ENCODE assay signal across 10 mouse cellular contexts in the genomic region with DNA sequence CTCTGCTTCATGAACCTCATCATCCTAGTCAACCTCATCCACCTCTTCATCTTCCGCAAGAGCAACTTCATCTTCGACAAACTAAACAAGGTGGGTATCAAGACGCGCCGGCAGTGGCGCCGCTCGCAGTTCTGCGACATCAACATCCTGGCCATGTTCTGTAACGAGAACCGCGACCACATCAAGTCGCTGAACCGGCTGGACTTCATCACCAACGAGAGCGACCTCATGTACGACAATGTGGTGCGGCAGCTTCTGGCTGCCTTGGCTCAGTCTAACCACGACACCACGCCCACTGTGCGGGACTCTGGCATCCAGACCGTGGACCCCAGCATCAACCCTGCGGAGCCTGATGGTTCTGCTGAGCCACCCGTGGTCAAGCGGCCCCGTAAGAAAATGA. TPM values are rescaled to one million over a fixed set of nuclear protein-coding genes. Genes with fewer than 3 reads are reported as not detected.
DNase-seq lines count a peak whose midpoint lies in the region; ATAC-seq and TF ChIP-seq lines count a peak whose summit lies in the region.
"Had no signal": no experiment of that assay in that cellular context is flagged by ENCODE, and none has a peak within 500 bp of the region (broad histone marks: within the 10 kb centered on the region; RNA-seq: fewer than 3 reads in every experiment).

No protein-coding gene starts in this region.

- TF ChIP-seq POLR2A in testis, adult 2 months (IDR thresholded peaks at IDR 0.05; ENCODE audit: control insufficient read depth, low read depth, low read length): no peak

- no peak for ATAC-seq in hindbrain, embryonic 12.5 days (ENCODE audit: low FRiP score)
- ATAC-seq in intestine, embryonic 15.5 days: no peak
- ATAC-seq in forebrain, embryonic 14.5 days: no peak
- ATAC-seq: inflammation-experienced regulatory T-cells, adult 6 months had no signal

- no peaks in the 10 kb centered on the region for H3K36me3 ChIP-seq in hindbrain, embryonic 10.5 days
- H3K36me3 ChIP-seq in hindbrain, embryonic 12.5 days: no peaks in the 10 kb centered on the region
- no peaks in the 10 kb centered on the region for H3K36me3 ChIP-seq in testis, adult 2 months (ENCODE audit: control insufficient read depth, insufficient read depth, low read length)
- no peaks in the 10 kb centered on the region for H3K36me3 ChIP-seq in intestine, embryonic 15.5 days
- 0 out of 2 replicates have a peak, but pooled peaks cover 13% of the 10 kb centered on the region for H3K36me3 ChIP-seq in forebrain, embryonic 14.5 days (ENCODE audit: control insufficient read depth, insufficient read depth, low read length)

- H3K9ac ChIP-seq in hindbrain, embryonic 12.5 days: no peak overlapping the region
- no peak overlapping the region; the same call in 1 of the 2 replicates for H3K9ac ChIP-seq in intestine, embryonic 15.5 days
- H3K9ac ChIP-seq in forebrain, embryonic 14.5 days (ENCODE audit: low read length): no peak overlapping the region

- peak overlapping the region; percentile 23; the same call in 1 of the 2 replicates for H3K4me3 ChIP-seq in hindbrain, embryonic 10.5 days
- no peak overlapping the region for H3K4me3 ChIP-seq in hindbrain, embryonic 12.5 days
- H3K4me3 ChIP-seq in testis, adult 2 months (ENCODE audit: control insufficient read depth, low read depth, low read length): peak overlapping the region; percentile 64
- H3K4me3 ChIP-seq in intestine, embryonic 15.5 days (replicated peaks): peak overlapping the region; percentile 22; the same call in 1 of the 2 replicates
- H3K4me3 ChIP-seq in forebrain, embryonic 14.5 days (ENCODE audit: low read depth, low read length): no peak overlapping the region

- peaks cover 78% of the 10 kb centered on the region for H3K27me3 ChIP-seq in hindbrain, embryonic 10.5 days (ENCODE audit: insufficient read depth, poor library complexity, severe bottlenecking)
- peaks cover 63% of the 10 kb centered on the region for H3K27me3 ChIP-seq in hindbrain, embryonic 12.5 days
- no peaks in the 10 kb centered on the region for H3K27me3 ChIP-seq in testis, adult 2 months (ENCODE audit: control insufficient read depth, insufficient read depth, low read length)
- H3K27me3 ChIP-seq in intestine, embryonic 15.5 days (replicated peaks): peaks cover 32% of the 10 kb centered on the region
- H3K27me3 ChIP-seq in forebrain, embryonic 14.5 days (replicated peaks; ENCODE audit: control insufficient read depth, insufficient read depth, low read length): peaks cover 9% of the 10 kb centered on the region; the same call in 1 of the 2 replicates

- no peaks in the 10 kb centered on the region for H3K9me3 ChIP-seq in hindbrain, embryonic 10.5 days
- no peaks in the 10 kb centered on the region for H3K9me3 ChIP-seq in hindbrain, embryonic 12.5 days (replicated peaks)
- no peaks in the 10 kb centered on the region for H3K9me3 ChIP-seq in intestine, embryonic 15.5 days
- no peaks in the 10 kb centered on the region for H3K9me3 ChIP-seq in forebrain, embryonic 14.5 days (replicated peaks; ENCODE audit: control insufficient read depth, low read length)

- no peak for DNase-seq in hindbrain, embryonic 10.5 days (ENCODE audit: low spot score)
- DNase-seq in testis, postnatal 14 days (ENCODE audit: low spot score): no peak
- DNase-seq in Muller cell, postnatal 12 days (ENCODE audit: inconsistent ontology term): no peak
- no peak for DNase-seq in forebrain, embryonic 14.5 days (ENCODE audit: low spot score)
- DNase-seq: adrenal gland, adult 8-10 months had no signal

- WGBS in hindbrain, embryonic 10.5 days: 32% methylated on average over 26 of the region's 26 CpGs
- 35% methylated on average over 26 of the region's 26 CpGs for WGBS in hindbrain, embryonic 12.5 days
- WGBS in intestine, embryonic 15.5 days: 28% methylated on average over 26 of the region's 26 CpGs
- 45% methylated on average over 26 of the region's 26 CpGs for WGBS in forebrain, embryonic 14.5 days

- H3K4me1 ChIP-seq in hindbrain, embryonic 10.5 days (replicated peaks): peaks cover 14% of the 10 kb centered on the region
- peaks cover 3% of the 10 kb centered on the region; the same call in 1 of the 2 replicates for H3K4me1 ChIP-seq in hindbrain, embryonic 12.5 days
- peaks cover 22% of the 10 kb centered on the region for H3K4me1 ChIP-seq in testis, adult 2 months (ENCODE audit: control insufficient read depth, insufficient read depth, low read length)
- peaks cover 4% of the 10 kb centered on the region; the same call in 1 of the 2 replicates for H3K4me1 ChIP-seq in intestine, embryonic 15.5 days (replicated peaks)
- H3K4me1 ChIP-seq in forebrain, embryonic 14.5 days (ENCODE audit: control insufficient read depth, insufficient read depth, low read length): no peaks in the 10 kb centered on the region

- H3K27ac ChIP-seq in hindbrain, embryonic 10.5 days: no peak overlapping the region
- H3K27ac ChIP-seq in hindbrain, embryonic 12.5 days: no peak overlapping the region
- H3K27ac ChIP-seq in testis, adult 2 months (ENCODE audit: control insufficient read depth, insufficient read depth, low read depth, low read length): no peak overlapping the region
- H3K27ac ChIP-seq in intestine, embryonic 15.5 days: no peak overlapping the region
- H3K27ac ChIP-seq in forebrain, embryonic 14.5 days (ENCODE audit: low read depth, low read length): no peak overlapping the region

- H3K4me2 ChIP-seq in hindbrain, embryonic 12.5 days (replicated peaks): no peak overlapping the region
- H3K4me2 ChIP-seq in intestine, embryonic 15.5 days (replicated peaks): peak overlapping the region; percentile 59
- no peak overlapping the region for H3K4me2 ChIP-seq in forebrain, embryonic 14.5 days (ENCODE audit: low read length)

- no peak for TF ChIP-seq CTCF in testis, adult 2 months (IDR thresholded peaks at IDR 0.05; ENCODE audit: control insufficient read depth, insufficient read depth, insufficient replicate concordance, low read depth, low read length)

RNA-seq across cellular contexts. Expression of gene Trabd, which starts 6.7 kb away (rescaled TPM):
- 56.2 and 57.8 TPM in 2 replicates for polyA plus RNA-seq in hindbrain, embryonic 10.5 days (2016; fragmentation: Nextera tagmentation; extraction: Ambion mirVana)
- polyA plus RNA-seq in hindbrain, embryonic 12.5 days (2016; fragmentation: Nextera tagmentation; extraction: Ambion mirVana): 43.2 and 48.4 TPM in 2 replicates
- polyA plus RNA-seq in testis, adult 2 months (2012; rRNA removed): 17.3 and 19.7 TPM in 2 replicates
- polyA plus RNA-seq in intestine, embryonic 15.5 days (2015; fragmentation: Nextera tagmentation; extraction: Ambion mirVana): 46.4 and 56.6 TPM in 2 replicates
- polyA plus RNA-seq in forebrain, embryonic 14.5 days (2014; fragmentation: Nextera tagmentation; extraction: Ambion mirVana): 39.7 and 40.3 TPM in 2 replicates

RNA-seq across cellular contexts. Expression of gene Panx2, which starts 8.7 kb away (rescaled TPM):
- polyA plus RNA-seq in hindbrain, embryonic 10.5 days (2016; fragmentation: Nextera tagmentation; extraction: Ambion mirVana): 0.26 and 0.56 TPM in 2 replicates
- 2.0 and 2.1 TPM in 2 replicates for polyA plus RNA-seq in hindbrain, embryonic 12.5 days (2016; fragmentation: Nextera tagmentation; extraction: Ambion mirVana)
- polyA plus RNA-seq in testis, adult 2 months (2012; rRNA removed): 2.6 and 3.6 TPM in 2 replicates
- polyA plus RNA-seq in intestine, embryonic 15.5 days (2015; fragmentation: Nextera tagmentation; extraction: Ambion mirVana): 0.21 and 0.59 TPM in 2 replicates
- 2.3 and 2.7 TPM in 2 replicates for polyA plus RNA-seq in forebrain, embryonic 14.5 days (2014; fragmentation: Nextera tagmentation; extraction: Ambion mirVana)
- polyA plus RNA-seq: inflammation-experienced regulatory T-cells, adult 6 months; liver, adult 2 months had no signal

RNA-seq across cellular contexts. Expression of gene Selenoo, which starts 20.7 kb away (rescaled TPM):
- 15.9 and 21.6 TPM in 2 replicates for polyA plus RNA-seq in hindbrain, embryonic 10.5 days (2016; fragmentation: Nextera tagmentation; extraction: Ambion mirVana)
- 23.9 and 24.8 TPM in 2 replicates for polyA plus RNA-seq in hindbrain, embryonic 12.5 days (2016; fragmentation: Nextera tagmentation; extraction: Ambion mirVana)
- polyA plus RNA-seq in testis, adult 2 months (2012; rRNA removed): 10.5 and 10.7 TPM in 2 replicates
- polyA plus RNA-seq in intestine, embryonic 15.5 days (2015; fragmentation: Nextera tagmentation; extraction: Ambion mirVana): 15.9 and 17.6 TPM in 2 replicates
- polyA plus RNA-seq in forebrain, embryonic 14.5 days (2014; fragmentation: Nextera tagmentation; extraction: Ambion mirVana): 20.9 and 24.7 TPM in 2 replicates

RNA-seq across cellular contexts. Expression of gene Tubgcp6, which starts 54.7 kb away (rescaled TPM):
- polyA plus RNA-seq in hindbrain, embryonic 10.5 days (2016; fragmentation: Nextera tagmentation; extraction: Ambion mirVana): 23.7 and 26.0 TPM in 2 replicates
- polyA plus RNA-seq in hindbrain, embryonic 12.5 days (2016; fragmentation: Nextera tagmentation; extraction: Ambion mirVana): 22.3 and 22.8 TPM in 2 replicates
- 9.9 and 10.5 TPM in 2 replicates for polyA plus RNA-seq in testis, adult 2 months (2012; rRNA removed)
- polyA plus RNA-seq in intestine, embryonic 15.5 days (2015; fragmentation: Nextera tagmentation; extraction: Ambion mirVana): 10.5 and 12.6 TPM in 2 replicates
- 15.9 and 17.0 TPM in 2 replicates for polyA plus RNA-seq in forebrain, embryonic 14.5 days (2014; fragmentation: Nextera tagmentation; extraction: Ambion mirVana)

Comparison
In these comparisons a context has a peak if more than half of its experiments do, and no peak if none do; other contexts are left out.
1. H3K4me3 ChIP-seq: peak in hindbrain, embryonic 10.5 days (single experiment), testis, adult 2 months (single experiment) and intestine, embryonic 15.5 days (single experiment); none in hindbrain, embryonic 12.5 days (single experiment) and forebrain, embryonic 14.5 days (single experiment).